Mouse (Mus musculus) bone marrow, adult 2 months (tissue): ENCODE results near the gene Pramel4. TPM values are rescaled to one million over a fixed set of nuclear protein-coding genes. Genes with fewer than 3 reads are reported as not detected.
"Not testable (repeated sequence)": the region's sequence is repeated elsewhere in the genome, so short reads cannot be mapped to it uniquely, and the experiment has no call there.

Source experiments
- H3K27ac ChIP-seq: fragments of 200-500 bp; 2 replicates; pipeline ENCODE4 v1.5.1; 2012; ENCODE audit warnings: low read depth, mild to moderate bottlenecking, control low read depth, inconsistent platforms, low read length; ENCODE audit not compliant: control insufficient read depth, poor library complexity, insufficient read depth
- H3K4me1 ChIP-seq: fragments of 200-500 bp; 2 replicates; pipeline ENCODE4 v1.6.1; 2011; ENCODE audit warnings: low read length; ENCODE audit not compliant: control insufficient read depth, insufficient read depth
- H3K4me3 ChIP-seq: fragments of 200-500 bp; replicated peaks from 2 replicates; pipeline ENCODE3; 2011; ENCODE audit warnings: mild to moderate bottlenecking, low read depth, low read length, control low read depth; ENCODE audit not compliant: control insufficient read depth
- WGBS: fragments of 180-500 bp; shearing (Covaris S2); methylation state at CpG from one replicate; pipeline ENCODE4 v1.1.7; 2018; 5-methylcytosine and 5-hydroxymethylcytosine counted together
- polyA plus RNA-seq: library from polyadenylated mRNA; stranded (reverse); fragments of >200 nt; gene quantifications from 2 replicates; pipeline ENCODE4 v1.2.4, GENCODE M21; 2011; ENCODE audit warnings: low replicate concordance; ENCODE audit not compliant: missing spikeins, insufficient read depth, insufficient read length

The Pramel4 gene
- not detected in 2 replicates for polyA plus RNA-seq

DNA sequence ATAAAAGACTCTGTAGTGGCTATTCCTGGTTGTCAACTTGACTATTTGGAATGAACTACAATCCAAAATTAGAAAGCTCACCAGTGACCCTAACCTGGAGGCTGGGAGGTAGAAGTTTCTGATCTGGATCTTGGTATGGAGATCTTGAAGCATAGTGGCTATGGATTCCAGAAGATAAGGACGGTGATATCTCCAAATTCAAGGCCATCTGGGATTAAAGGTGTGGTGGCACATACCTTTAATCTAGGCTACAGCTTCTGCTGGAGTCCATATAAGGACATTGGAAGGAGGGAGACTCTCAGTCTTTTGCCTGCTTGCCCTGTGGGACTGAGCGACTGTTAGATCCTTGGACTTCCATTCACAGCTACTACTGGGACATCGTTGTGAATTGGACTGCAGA, at the start of gene Pramel4:
Pramel4 (plus strand) TSS at position 301 of the 400 bp plus-strand sequence.
- 85% methylated on average over 3 of the region's 3 CpGs for WGBS
- H3K4me1 ChIP-seq, H3K4me3 ChIP-seq, H3K27ac ChIP-seq: not testable (repeated sequence)

DNA sequence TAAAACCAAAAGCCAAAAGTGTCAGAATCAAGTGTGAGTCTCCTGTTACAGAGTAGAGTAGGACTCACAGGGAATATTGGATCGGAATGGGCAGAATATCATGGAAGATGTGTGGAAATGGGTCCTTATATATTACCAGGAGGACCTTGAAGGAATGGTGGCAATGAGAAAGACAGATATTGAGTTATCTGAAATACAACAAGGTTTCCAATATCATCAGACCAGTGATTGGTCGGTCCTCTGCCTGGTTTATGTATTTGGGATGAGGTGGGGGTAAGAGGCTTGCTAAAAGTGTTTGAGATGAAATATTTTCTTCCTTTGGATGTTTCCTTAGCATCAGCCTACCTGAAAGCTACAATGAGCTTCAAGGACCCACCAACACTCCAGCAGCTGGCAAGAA, 47.2 kb downstream of the Pramel4 start, which contains the start of gene Gm13102:
Gm13102 (plus strand) TSS at position 301 of the 400 bp plus-strand sequence.
- H3K4me1 ChIP-seq, H3K4me3 ChIP-seq, H3K27ac ChIP-seq: not testable (repeated sequence)
- WGBS, result 100% methylated on average over 1 of the region's 2 CpGs

Other genes with a start within 250 kb of the Pramel4 start
- not detected in 2 replicates for gene Gm13084, start 243.0 kb upstream of the Pramel4 start, polyA plus RNA-seq
- not detected in 2 replicates for gene Gm13103, start 212.6 kb upstream of the Pramel4 start, polyA plus RNA-seq
- not detected in 2 replicates for gene Pramef6, start 158.7 kb upstream of the Pramel4 start, polyA plus RNA-seq
- gene Pramef25, start 108.1 kb upstream of the Pramel4 start, polyA plus RNA-seq, result not detected in 2 replicates
- not detected in 2 replicates for gene Gm13101, start 92.2 kb upstream of the Pramel4 start, polyA plus RNA-seq
- gene Pramef17, start 64.8 kb upstream of the Pramel4 start, polyA plus RNA-seq, result not detected in 2 replicates
- gene Gm13102, start 47.3 kb downstream of the Pramel4 start, polyA plus RNA-seq, result not detected in 2 replicates
- gene Oog3, start 103.5 kb downstream of the Pramel4 start, polyA plus RNA-seq, result not detected in 2 replicates
- not detected in 2 replicates for gene Oog2, start 131.6 kb downstream of the Pramel4 start, polyA plus RNA-seq
- gene C87977, start 154.2 kb downstream of the Pramel4 start, polyA plus RNA-seq, result not detected in 2 replicates
- not detected in 2 replicates for gene Pramel5, start 221.4 kb downstream of the Pramel4 start, polyA plus RNA-seq